Mouse (Mus musculus) naive thymus-derived CD4-positive, alpha-beta T cell, adult 5 months (primary cell): ENCODE results near the gene C1qtnf2. TPM values are rescaled to one million over a fixed set of nuclear protein-coding genes. Genes with fewer than 3 reads are reported as not detected.

Source experiments
- polyA plus RNA-seq: library from polyadenylated mRNA; unstranded; fragments of 100-300 nt; shearing (Covaris generic); gene quantifications from one replicate; pipeline ENCODE4 v1.2.1, GENCODE M21; 2017

The C1qtnf2 gene
- polyA plus RNA-seq, result not detected

DNA sequence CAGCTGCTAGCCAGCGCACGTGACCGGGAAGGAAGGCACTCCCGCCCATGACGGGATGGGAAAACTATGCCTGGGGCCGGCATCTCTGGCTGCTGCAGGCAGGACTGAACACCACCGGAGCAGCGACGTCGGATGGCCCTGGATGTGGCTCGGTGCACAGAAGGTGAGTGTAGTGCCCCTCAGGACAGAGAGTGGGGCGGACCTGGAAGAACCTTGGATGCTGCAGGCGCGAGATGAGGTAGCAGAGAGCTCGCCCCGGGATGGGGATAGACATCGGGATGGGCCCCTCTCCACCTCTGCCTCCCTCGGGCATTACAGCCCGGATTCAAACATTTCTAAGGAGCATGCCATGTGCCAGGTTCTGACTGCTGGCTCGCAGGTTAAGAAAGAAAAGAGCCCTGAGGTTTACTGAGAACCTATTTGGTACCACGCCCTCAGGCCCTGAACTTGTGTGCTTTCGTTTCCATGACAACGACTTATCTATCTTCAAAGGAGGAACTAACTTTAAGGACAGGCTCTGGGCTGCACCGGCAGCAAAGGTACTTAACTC, at the start of gene C1qtnf2:
Gene C1qtnf2 (plus strand): TSS at position 52 of the 550 bp plus-strand sequence.

DNA sequence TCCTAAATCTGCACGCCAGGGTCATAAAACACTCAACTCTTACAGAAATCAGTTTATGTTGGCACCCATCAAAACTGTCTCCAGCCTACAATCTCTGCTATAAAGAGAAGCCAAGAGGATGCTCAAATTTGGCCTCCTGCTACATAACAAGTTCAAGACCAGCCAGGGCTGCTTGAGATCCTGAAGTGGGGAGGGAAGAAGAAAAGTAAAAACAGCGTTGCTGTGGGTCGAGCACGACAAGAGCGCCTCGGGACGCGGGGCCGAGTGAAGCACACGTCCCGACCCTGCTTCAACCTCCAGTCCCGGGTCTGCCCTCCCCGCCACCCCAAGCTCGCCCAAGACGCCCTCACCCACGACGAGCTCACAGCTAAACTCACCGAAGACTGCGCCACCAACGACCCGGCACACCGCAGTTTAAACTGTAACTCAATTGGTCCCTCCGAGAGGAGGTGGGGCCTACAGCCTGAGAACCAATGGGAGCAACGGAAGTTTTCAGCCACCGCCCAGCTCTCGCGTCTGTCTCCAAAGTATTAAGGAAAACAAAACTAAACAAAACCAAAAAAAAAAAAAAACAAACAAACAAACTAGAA, 48.2 kb upstream of the C1qtnf2 start, which contains the start of gene Pttg1:
Gene Pttg1 (minus strand): TSS at position 428 of the 590 bp plus-strand sequence.

DNA sequence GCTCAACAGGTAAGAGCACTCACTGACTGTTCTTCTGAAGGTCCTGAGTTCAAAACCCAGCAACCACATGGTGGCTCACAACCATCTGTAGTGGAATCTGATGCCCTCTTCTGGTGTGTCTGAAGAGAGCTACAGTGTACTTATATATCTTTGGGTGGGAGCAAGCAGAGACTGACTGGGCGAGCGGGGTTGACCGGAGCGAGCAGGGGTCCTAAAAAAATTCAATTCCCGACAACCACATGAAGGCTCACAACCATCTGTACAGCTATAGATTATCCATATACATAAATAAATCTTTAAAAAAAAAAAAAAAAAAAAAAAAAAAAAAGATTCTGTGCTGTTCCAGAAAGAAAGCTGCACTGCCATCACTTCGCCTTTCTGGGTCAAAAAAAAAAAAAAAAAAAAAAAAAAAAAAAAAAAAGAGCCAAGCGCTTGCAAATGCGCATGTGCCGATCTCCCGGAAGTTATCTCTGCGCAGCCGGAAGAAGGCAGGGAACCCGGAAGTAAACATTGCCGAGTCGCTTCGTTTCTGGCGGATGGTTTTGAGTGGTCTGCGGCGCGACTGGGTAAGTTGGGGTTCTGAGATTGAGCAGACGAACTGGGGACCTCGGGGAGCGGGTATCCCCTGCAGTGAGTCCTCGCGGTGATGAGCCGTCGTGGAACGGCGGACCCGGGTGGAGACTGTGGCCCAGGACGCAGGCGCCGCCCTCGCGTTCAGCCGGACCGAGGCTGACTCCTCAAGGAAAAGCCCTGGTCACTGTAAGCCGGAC, 40.6 kb upstream of the C1qtnf2 start, which contains the start of gene Slu7:
Gene Slu7 (plus strand): TSS at position 491 of the 770 bp plus-strand sequence.

DNA sequence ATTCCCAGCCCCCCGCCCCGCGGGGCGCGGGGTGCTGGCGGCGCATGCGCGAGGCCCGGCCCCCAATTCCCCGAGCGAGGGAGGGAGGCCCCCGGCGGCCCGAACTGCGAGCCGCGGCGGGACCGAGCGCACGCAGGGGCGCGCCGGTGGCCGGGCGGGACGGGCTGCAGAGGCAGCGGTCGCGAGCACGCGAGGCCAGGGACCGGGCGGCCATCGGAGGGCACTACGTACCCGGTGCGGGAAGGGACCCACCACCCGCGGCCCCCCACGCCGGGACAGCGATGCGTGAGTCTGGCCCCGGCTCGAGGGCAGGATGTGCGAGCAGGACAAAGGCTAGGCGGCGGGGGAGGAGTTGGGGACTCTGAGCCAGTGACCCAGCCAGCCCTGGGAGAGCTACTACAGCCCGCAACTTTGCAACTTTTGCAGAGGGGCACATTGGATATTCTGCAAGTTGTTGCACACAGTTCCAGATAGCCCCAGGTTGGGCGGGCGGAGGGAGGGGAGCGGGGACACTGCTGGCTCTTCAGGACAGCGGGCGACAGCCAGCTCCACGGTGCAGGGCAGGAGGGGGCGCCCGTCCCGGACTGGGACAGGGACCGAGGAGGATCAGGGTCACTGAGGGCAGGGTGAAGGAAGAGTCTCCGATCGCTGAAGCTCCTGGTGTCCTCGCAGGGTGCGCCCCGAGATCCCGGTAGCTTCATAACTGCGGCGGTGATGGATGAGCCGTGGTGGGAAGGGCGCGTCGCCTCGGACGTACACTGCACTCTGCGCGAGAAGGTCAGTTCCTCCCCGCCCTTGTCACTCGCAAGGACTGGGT, 54.8 kb downstream of the C1qtnf2 start, which contains the start of gene Ccnjl:
Gene Ccnjl (plus strand): TSS at position 102 of the 817 bp plus-strand sequence.

Other genes starting within 250 kb of the C1qtnf2 start
- gene Pttg1, start 48.0 kb upstream of the C1qtnf2 start, polyA plus RNA-seq, result 146 TPM
- gene Slu7, start 40.5 kb upstream of the C1qtnf2 start, polyA plus RNA-seq, result 134 TPM
- gene Ccnjl, start 54.5 kb downstream of the C1qtnf2 start, polyA plus RNA-seq, result 0.26 TPM
- gene 4933415A04Rik, start 112.8 kb downstream of the C1qtnf2 start, polyA plus RNA-seq, result not detected
- not detected for gene Fabp6, start 127.3 kb downstream of the C1qtnf2 start, polyA plus RNA-seq
- gene Pwwp2a, start 207.7 kb downstream of the C1qtnf2 start, polyA plus RNA-seq, result 81.1 TPM